Mouse (Mus musculus) myocyte (in vitro differentiated cells): ENCODE results near the gene Nlrp6.

Experiments used
- MYOD1 ChIP-seq, 3 experiments: IDR thresholded peaks; one replicate each; pipeline ENCODE4 v1.6.1; 2011; ENCODE audit warnings: control low read depth in 2 of 3, low read depth in 2 of 3, mild to moderate bottlenecking in 2 of 3, moderate library complexity in 1 of 3; ENCODE audit not compliant: insufficient read length in 2 of 3, control insufficient read depth in 1 of 3
- POLR2A ChIP-seq: IDR thresholded peaks from one replicate; pipeline ENCODE4 v1.6.1; 2011; ENCODE audit warnings: low read depth, mild to moderate bottlenecking, control low read depth, moderate library complexity; ENCODE audit not compliant: insufficient read length
- TCF3 ChIP-seq: IDR thresholded peaks from one replicate; pipeline ENCODE4 v1.6.1; 2011; ENCODE audit warnings: low read depth, control low read depth; ENCODE audit not compliant: insufficient read length

GRCm38 (mm10) chr7:140880419-140880818 lies 40.3 kb upstream of the Nlrp6 start:
- no peak for TF ChIP-seq POLR2A
- no peak for TF ChIP-seq TCF3
- TF ChIP-seq MYOD1 (IDR thresholded peaks at IDR 0.05; ENCODE audit: control insufficient read depth in 1 of 3, insufficient read length in 2 of 3, low read depth in 2 of 3) = no peak
